ENCODE assay signal across 8 mouse cellular contexts in genomic region chr1:172126376-172127347, GRCm38 (mm10). TPM values are rescaled to one million over a fixed set of nuclear protein-coding genes. Genes with fewer than 3 reads are reported as not detected.
DNase-seq lines count a peak whose midpoint lies in the region; ATAC-seq and TF ChIP-seq lines count a peak whose summit lies in the region.

TSS of gene Pex19 (plus strand) at chr1:172126755.

- no peak for TF ChIP-seq CTCF in bone marrow, adult 2 months (IDR thresholded peaks at IDR 0.05; ENCODE audit: control insufficient read depth, insufficient read depth, low read length)
- TF ChIP-seq CTCF in heart, adult 2 months (IDR thresholded peaks at IDR 0.05) = no peak

- DNase-seq in B cell, adult 2 months = peak; percentile 79
- DNase-seq in embryonic facial prominence, embryonic 14.5 days (ENCODE audit: low spot score) = peak; percentile 96
- peak; percentile 84 to 85 for DNase-seq in heart, adult 2 months
- DNase-seq in kidney, adult 8-10 months = peak; percentile 64 to 71
- peak; percentile 96 for DNase-seq in midbrain, embryonic 14.5 days
- peak; percentile 49 to 70 for DNase-seq in spleen, adult 18-20 months

- H3K9me3 ChIP-seq in embryonic facial prominence, embryonic 14.5 days (ENCODE audit: control insufficient read depth, low read length) = no peaks in the 10 kb centered on the region
- no peaks in the 10 kb centered on the region for H3K9me3 ChIP-seq in limb, embryonic 12.5 days
- no peaks in the 10 kb centered on the region for H3K9me3 ChIP-seq in midbrain, embryonic 14.5 days (ENCODE audit: control insufficient read depth, low read length)

- no peaks in the 10 kb centered on the region for H3K27me3 ChIP-seq in embryonic facial prominence, embryonic 14.5 days (replicated peaks; ENCODE audit: control insufficient read depth, insufficient read depth, low read length)
- no peaks in the 10 kb centered on the region for H3K27me3 ChIP-seq in heart, adult 2 months (ENCODE audit: control insufficient read depth, insufficient read depth, low read length)
- no peaks in the 10 kb centered on the region for H3K27me3 ChIP-seq in limb, embryonic 12.5 days
- H3K27me3 ChIP-seq in midbrain, embryonic 14.5 days (ENCODE audit: control insufficient read depth, insufficient read depth, low read length) = no peaks in the 10 kb centered on the region

- peak within 1 kb of the TSS; percentile 79 for H3K4me2 ChIP-seq in embryonic facial prominence, embryonic 14.5 days (ENCODE audit: low read depth, low read length)
- peak within 1 kb of the TSS; percentile 78 for H3K4me2 ChIP-seq in limb, embryonic 12.5 days
- H3K4me2 ChIP-seq in midbrain, embryonic 14.5 days (ENCODE audit: low read length) = peak within 1 kb of the TSS; percentile 76

- 0 out of 2 replicates have a peak, but pooled peaks have one; percentile 13 for TF ChIP-seq EP300 in heart, adult 2 months (IDR thresholded peaks at IDR 0.05; ENCODE audit: insufficient read depth, low read depth, low read length)

- peak within 1 kb of the TSS; percentile 25; the same call in 1 of the 2 replicates for H3K27ac ChIP-seq in bone marrow, adult 2 months (ENCODE audit: control insufficient read depth, insufficient read depth, low read depth, low read length, poor library complexity)
- peak within 1 kb of the TSS; percentile 68; the same call in 1 of the 2 replicates for H3K27ac ChIP-seq in embryonic facial prominence, embryonic 14.5 days (replicated peaks; ENCODE audit: low read depth, low read length)
- H3K27ac ChIP-seq in heart, adult 2 months = peak within 1 kb of the TSS; percentile 90
- H3K27ac ChIP-seq in limb, embryonic 12.5 days = 0 out of 2 replicates have a peak within 1 kb of the TSS, but pooled peaks have one; percentile 50
- H3K27ac ChIP-seq in midbrain, embryonic 14.5 days (replicated peaks; ENCODE audit: low read depth, low read length) = peak within 1 kb of the TSS; percentile 49; the same call in 1 of the 2 replicates

- under 1% methylated on average over 42 of the region's 42 CpGs for WGBS in bone marrow, adult 2 months
- WGBS in embryonic facial prominence, embryonic 14.5 days = under 1% methylated on average over 42 of the region's 42 CpGs
- WGBS in heart, adult 2 months = under 1% methylated on average over 42 of the region's 42 CpGs
- 2% methylated on average over 42 of the region's 42 CpGs for WGBS in limb, embryonic 12.5 days
- WGBS in midbrain, embryonic 14.5 days = under 1% methylated on average over 42 of the region's 42 CpGs

- no peaks in the 10 kb centered on the region for H3K79me2 ChIP-seq in heart, adult 2 months (replicated peaks; ENCODE audit: control insufficient read depth, insufficient read depth, low read length)

- intact Hi-C loops in heart, adult 2 months (cut with DNase I) = loop anchor here (1.0 to 2.0 kb wide), 3 partner anchors 20 to 184 kb away; no protein-coding TSS in a partner anchor

- H3K4me3 ChIP-seq in bone marrow, adult 2 months (replicated peaks; ENCODE audit: control insufficient read depth, low read depth, low read length) = peak within 1 kb of the TSS; percentile 81
- H3K4me3 ChIP-seq in embryonic facial prominence, embryonic 14.5 days (ENCODE audit: low read depth, low read length) = peak within 1 kb of the TSS; percentile 82
- H3K4me3 ChIP-seq in heart, adult 2 months = peak within 1 kb of the TSS; percentile 83
- H3K4me3 ChIP-seq in limb, embryonic 12.5 days (replicated peaks) = peak within 1 kb of the TSS; percentile 78
- H3K4me3 ChIP-seq in midbrain, embryonic 14.5 days (replicated peaks; ENCODE audit: low read depth, low read length) = peak within 1 kb of the TSS; percentile 73

- peak; percentile 96 for ATAC-seq in embryonic facial prominence, embryonic 14.5 days (ENCODE audit: low read depth)
- peak; percentile 95 for ATAC-seq in limb, embryonic 12.5 days (ENCODE audit: insufficient number of reproducible peaks, insufficient read depth, low FRiP score, low TSS enrichment, low read depth)
- ATAC-seq in midbrain, embryonic 14.5 days (ENCODE audit: low FRiP score, low TSS enrichment) = peak; percentile 95

- H3K4me1 ChIP-seq in bone marrow, adult 2 months (ENCODE audit: control insufficient read depth, insufficient read depth, low read length) = no peaks in the 10 kb centered on the region; the same call in 1 of the 2 replicates
- H3K4me1 ChIP-seq in embryonic facial prominence, embryonic 14.5 days (ENCODE audit: control insufficient read depth, insufficient read depth, low read length) = peaks cover 5% of the 10 kb centered on the region
- H3K4me1 ChIP-seq in heart, adult 2 months (ENCODE audit: control insufficient read depth, insufficient read depth, low read length) = peaks cover 4% of the 10 kb centered on the region
- H3K4me1 ChIP-seq in limb, embryonic 12.5 days (replicated peaks) = peaks cover 7% of the 10 kb centered on the region
- H3K4me1 ChIP-seq in midbrain, embryonic 14.5 days (ENCODE audit: control insufficient read depth, insufficient read depth, low read length) = peaks cover 13% of the 10 kb centered on the region

- peaks cover 54% of the 10 kb centered on the region for H3K36me3 ChIP-seq in embryonic facial prominence, embryonic 14.5 days (ENCODE audit: control insufficient read depth, insufficient read depth, low read length)
- H3K36me3 ChIP-seq in heart, adult 2 months (ENCODE audit: control insufficient read depth, insufficient read depth, low read length) = peaks cover 2% of the 10 kb centered on the region
- peaks cover 55% of the 10 kb centered on the region for H3K36me3 ChIP-seq in limb, embryonic 12.5 days
- peaks cover 53% of the 10 kb centered on the region for H3K36me3 ChIP-seq in midbrain, embryonic 14.5 days (ENCODE audit: control insufficient read depth, insufficient read depth, low read length)

- 0 out of 2 replicates have a peak, but pooled peaks have one; percentile 21 for TF ChIP-seq POLR2A in bone marrow, adult 2 months (IDR thresholded peaks at IDR 0.05; ENCODE audit: borderline replicate concordance, control insufficient read depth, low read depth, low read length)
- TF ChIP-seq POLR2A in heart, adult 2 months (IDR thresholded peaks at IDR 0.05; ENCODE audit: insufficient read depth, low read depth, low read length) = peak; percentile 86

- peak within 1 kb of the TSS; percentile 88 for H3K9ac ChIP-seq in embryonic facial prominence, embryonic 14.5 days (ENCODE audit: low read depth, low read length)
- peak within 1 kb of the TSS; percentile 91 for H3K9ac ChIP-seq in heart, adult 2 months (ENCODE audit: low read depth, low read length)
- peak within 1 kb of the TSS; percentile 81 for H3K9ac ChIP-seq in limb, embryonic 12.5 days (replicated peaks)
- H3K9ac ChIP-seq in midbrain, embryonic 14.5 days (replicated peaks; ENCODE audit: low read length) = peak within 1 kb of the TSS; percentile 73

RNA-seq across cellular contexts. Expression of gene Pex19, which starts in this region (rescaled TPM):
- 32.8 TPM in 2 replicates for polyA plus RNA-seq in bone marrow, adult 2 months (2011; ENCODE audit: insufficient read depth, insufficient read length, low replicate concordance, missing spikeins)
- 130 and 148 TPM in 2 replicates for polyA plus RNA-seq in embryonic facial prominence, embryonic 14.5 days (2014; fragmentation: Nextera tagmentation; extraction: Ambion mirVana)
- 100 to 1,000 TPM; 107 to 125 TPM for total RNA-seq in heart, adult 2 months (2021)
- 113 and 175 TPM in 2 replicates for polyA plus RNA-seq in heart, adult 2 months (2012; rRNA removed)
- polyA plus RNA-seq in limb, embryonic 12.5 days (2016; fragmentation: Nextera tagmentation; extraction: Ambion mirVana) = 173 and 177 TPM in 2 replicates
- polyA plus RNA-seq in midbrain, embryonic 14.5 days (2014; fragmentation: Nextera tagmentation; extraction: Ambion mirVana) = 122 and 156 TPM in 2 replicates

Comparison
In these comparisons a context has a peak if more than half of its experiments do, and no peak if none do; other contexts are left out.
1. Peak in every context shown above with its lines: DNase-seq, ATAC-seq, H3K4me3 ChIP-seq and H3K27ac ChIP-seq.
2. H3K27ac ChIP-seq: peak in every context shown above with its lines; median percentile 90 in heart, adult 2 months; 68 in embryonic facial prominence, embryonic 14.5 days; 50 in limb, embryonic 12.5 days; 49 in midbrain, embryonic 14.5 days; 25 in bone marrow, adult 2 months.